Mouse (Mus musculus) hindbrain, postnatal 0 days (tissue): ENCODE data around the gene Aig1. TPM values are rescaled to one million over a fixed set of nuclear protein-coding genes. Genes with fewer than 3 reads are reported as not detected.

Experiments used
- ATAC-seq: fragments of 200-750 bp; cut with Nextera tagmentation; 2 replicates; pipeline ENCODE4 v1.8.0; 2017; ENCODE audit warnings: mild to moderate bottlenecking, moderate TSS enrichment, moderate library complexity
- DNase-seq: peaks from one replicate; pipeline ENCODE4 v3.0.0-alpha.2; 2015; ENCODE audit warnings: low spot score
- H3K27ac ChIP-seq: fragments of 300-500 bp; sonication (generic); 2 replicates; pipeline ENCODE4 v1.5.1; 2014; ENCODE audit warnings: mild to moderate bottlenecking
- H3K27me3 ChIP-seq: fragments of 300-500 bp; sonication (generic); 2 replicates; pipeline ENCODE4 v1.6.1; 2014; ENCODE audit warnings: low read length, mixed read lengths; ENCODE audit not compliant: insufficient read depth
- H3K36me3 ChIP-seq: fragments of 300-500 bp; sonication (generic); 2 replicates; pipeline ENCODE4 v1.6.1; 2014; ENCODE audit warnings: low read length, mixed read lengths; ENCODE audit not compliant: insufficient read depth
- H3K4me1 ChIP-seq: fragments of 300-500 bp; sonication (generic); 2 replicates; pipeline ENCODE4 v1.6.1; 2014; ENCODE audit warnings: antibody characterized with exemption, low read length, mixed read lengths; ENCODE audit not compliant: insufficient read depth
- H3K4me2 ChIP-seq: fragments of 300-500 bp; sonication (generic); 2 replicates; pipeline ENCODE4 v1.6.1; 2014; ENCODE audit warnings: low read depth, mild to moderate bottlenecking, low read length, moderate library complexity, mixed read lengths
- H3K4me3 ChIP-seq: fragments of 300-500 bp; sonication (generic); 2 replicates; pipeline ENCODE4 v1.5.1; 2014; ENCODE audit warnings: low read length
- H3K9ac ChIP-seq: fragments of 300-500 bp; sonication (generic); replicated peaks from 2 replicates; pipeline ENCODE4 v1.6.1; 2014; ENCODE audit warnings: mild to moderate bottlenecking, low read length, moderate library complexity, mixed read lengths
- H3K9me3 ChIP-seq: fragments of 300-500 bp; sonication (generic); 2 replicates; pipeline ENCODE4 v1.6.1; 2016; ENCODE audit warnings: low read length, mixed read lengths
- CTCF ChIP-seq: IDR thresholded peaks from 2 replicates; pipeline ENCODE4 v1.5.1; 2016; ENCODE audit warnings: antibody characterized with exemption, control low read depth, low read depth
- WGBS: fragments of 180-500 bp; shearing (Covaris S2); extraction: QIAGEN DNeasy Blood & Tissue Kit; methylation state at CpG from one replicate; pipeline ENCODE4 v1.1.7; 2014; 5-methylcytosine and 5-hydroxymethylcytosine counted together
- polyA plus RNA-seq: library from polyadenylated mRNA; unstranded; fragments of >200 nt; fragmentation: Nextera tagmentation; extraction: Ambion mirVana; gene quantifications from 2 replicates; pipeline ENCODE4 v1.2.1, GENCODE M21; 2015
- total RNA-seq: library from RNA; depleted of rRNA; stranded (reverse); fragments of >200 nt; gene quantifications from 2 replicates; pipeline ENCODE4 v1.2.3, GENCODE M21; 2014

Gene Aig1
- total and polyA plus RNA-seq, 2 experiments from 2014 or later, result 105 to 123 TPM

GRCm38 (mm10) chr10:13808291-13808690 lies 60.5 kb downstream of the Aig1 start:
- WGBS, result 66% methylated on average over 1 of the region's 1 CpGs
- no peak overlapping the region for H3K27ac ChIP-seq
- ATAC-seq, result no peak

GRCm38 (mm10) chr10:13806806-13807205 lies 62.0 kb downstream of the Aig1 start:
- Histone ChIP-seq H3K4me3 (no peak overlapping the region), H3K4me1 (no peaks in the 10 kb centered on the region), H3K9ac (no peak overlapping the region), H3K36me3 (no peaks in the 10 kb centered on the region), H3K27ac (no peak overlapping the region), H3K27me3 (no peaks in the 10 kb centered on the region), H3K4me2 (no peak overlapping the region), H3K9me3 (no peaks in the 10 kb centered on the region)
- no peak for TF ChIP-seq CTCF
- no peak for ATAC-seq
- DNase-seq, result no peak

More at GRCm38 (mm10) chr10:13808291-13808690, 60.5 kb downstream of the Aig1 start:
- Histone ChIP-seq H3K27me3 (no peaks in the 10 kb centered on the region), H3K9me3 (no peaks in the 10 kb centered on the region), H3K4me3 (no peak overlapping the region), H3K4me2 (no peak overlapping the region), H3K9ac (no peak overlapping the region), H3K4me1 (no peaks in the 10 kb centered on the region), H3K36me3 (no peaks in the 10 kb centered on the region)
- TF ChIP-seq CTCF, result no peak
- no peak for DNase-seq

GRCm38 (mm10) chr10:13801296-13801695 lies 67.5 kb downstream of the Aig1 start:
- Histone ChIP-seq H3K27me3 (no peaks in the 10 kb centered on the region), H3K27ac (no peak overlapping the region), H3K4me1 (no peaks in the 10 kb centered on the region), H3K36me3 (peaks cover 9% of the 10 kb centered on the region), H3K9me3 (no peaks in the 10 kb centered on the region; the same call in 1 of the 2 replicates), H3K9ac (no peak overlapping the region), H3K4me3 (no peak overlapping the region), H3K4me2 (no peak overlapping the region)
- whole genome bisulfite sequencing, result 82% methylated on average over 5 of the region's 5 CpGs
- DNase-seq (no peak), ATAC-seq (no peak)
- TF ChIP-seq CTCF, result no peak

- Histone ChIP-seq H3K27me3 (no peaks in the 10 kb centered on the region), H3K27ac (no peak overlapping the region), H3K4me3 (no peak overlapping the region), H3K4me1 (no peaks in the 10 kb centered on the region), H3K9ac (no peak overlapping the region), H3K9me3 (no peaks in the 10 kb centered on the region), H3K4me2 (no peak overlapping the region), H3K36me3 (no peaks in the 10 kb centered on the region)
- no peak for DNase-seq
- no peak for ATAC-seq
- TF ChIP-seq CTCF, result no peak
- 100% methylated on average over 1 of the region's 1 CpGs for WGBS
Measured at GRCm38 (mm10) chr10:13793458-13793857, 75.3 kb downstream of the Aig1 start.

GRCm38 (mm10) chr10:13792788-13793187 lies 76.0 kb downstream of the Aig1 start:
- WGBS, result 82% methylated on average over 8 of the region's 8 CpGs
- Histone ChIP-seq H3K27me3 (no peaks in the 10 kb centered on the region), H3K9me3 (no peaks in the 10 kb centered on the region), H3K9ac (no peak overlapping the region), H3K27ac (no peak overlapping the region), H3K36me3 (no peaks in the 10 kb centered on the region), H3K4me1 (no peaks in the 10 kb centered on the region), H3K4me2 (no peak overlapping the region), H3K4me3 (no peak overlapping the region)
- no peak for TF ChIP-seq CTCF
- no peak for DNase-seq
- ATAC-seq, result no peak

- no peak overlapping the region for H3K4me2 ChIP-seq
- H3K27ac ChIP-seq, result no peak overlapping the region
- H3K4me1 ChIP-seq, result no peaks in the 10 kb centered on the region
- no peak for DNase-seq
- H3K9me3 ChIP-seq, result no peaks in the 10 kb centered on the region
- H3K27me3 ChIP-seq, result no peaks in the 10 kb centered on the region
- H3K36me3 ChIP-seq, result no peaks in the 10 kb centered on the region
- WGBS, result 97% methylated on average over 1 of the region's 1 CpGs
- no peak overlapping the region for H3K4me3 ChIP-seq
- TF ChIP-seq CTCF, result no peak
- no peak for ATAC-seq
- no peak overlapping the region for H3K9ac ChIP-seq
Measured at GRCm38 (mm10) chr10:13789604-13790003, 79.2 kb downstream of the Aig1 start.

- Histone ChIP-seq H3K4me3 (no peak overlapping the region), H3K4me1 (no peaks in the 10 kb centered on the region), H3K9me3 (no peaks in the 10 kb centered on the region), H3K27me3 (no peaks in the 10 kb centered on the region), H3K27ac (no peak overlapping the region), H3K9ac (no peak overlapping the region), H3K36me3 (no peaks in the 10 kb centered on the region), H3K4me2 (no peak overlapping the region)
- WGBS, result 85% methylated on average over 9 of the region's 9 CpGs
- TF ChIP-seq CTCF, result no peak
- no peak for ATAC-seq
- no peak for DNase-seq
Measured at GRCm38 (mm10) chr10:13788057-13788456, 80.7 kb downstream of the Aig1 start.
